Comparison of ENCODE assay signal across 8 mouse cellular contexts in the genomic region with DNA sequence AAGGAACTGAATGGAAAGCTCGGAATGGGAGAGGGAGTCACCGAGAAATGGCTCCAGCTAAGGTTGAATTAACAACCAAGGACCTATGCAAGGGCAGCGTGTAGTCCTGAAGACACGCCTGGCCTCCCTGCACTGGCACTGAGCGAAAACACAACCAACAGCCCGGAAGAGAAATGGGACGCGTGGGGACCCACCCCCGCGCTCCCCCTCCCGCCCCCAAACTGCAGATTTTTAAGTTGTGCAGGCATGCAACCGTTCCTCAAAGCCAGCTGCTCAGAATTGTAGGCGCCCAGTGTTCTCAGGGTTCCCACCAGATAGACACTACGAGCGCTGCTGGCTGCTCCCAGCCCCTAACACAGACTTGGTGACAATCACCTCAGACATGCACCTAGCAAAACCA. TPM values are rescaled to one million over a fixed set of nuclear protein-coding genes. Genes with fewer than 3 reads are reported as not detected.
DNase-seq lines count a peak whose midpoint lies in the region; ATAC-seq and TF ChIP-seq lines count a peak whose summit lies in the region.

A gene (minus strand): TSS at position 42 of the 400 bp plus-strand sequence.

- H3K27me3 ChIP-seq in kidney, embryonic 14.5 days (ENCODE audit: control insufficient read depth, insufficient read depth, low read length): peaks cover 7% of the 10 kb centered on the region; the same call in 1 of the 2 replicates
- peaks cover 36% of the 10 kb centered on the region for H3K27me3 ChIP-seq in G1E (ENCODE audit: insufficient read depth, low read length)
- peaks cover 16% of the 10 kb centered on the region for H3K27me3 ChIP-seq in forebrain, embryonic 16.5 days (replicated peaks; ENCODE audit: control insufficient read depth, insufficient read depth, low read length)
- H3K27me3 ChIP-seq in liver, embryonic 15.5 days: peaks cover 60% of the 10 kb centered on the region

- DNase-seq in kidney, adult 11 months: no peak
- DNase-seq in G1E (ENCODE audit: low spot score): no peak
- no peak for DNase-seq in urinary bladder, postnatal 36 days (ENCODE audit: low spot score in 2 of 2)
- no peak for DNase-seq in adrenal gland, postnatal 4 days (ENCODE audit: low spot score in 2 of 2)
- no peak for DNase-seq in adrenal gland, postnatal 25 days

- no peak within 1 kb of the TSS for H3K27ac ChIP-seq in kidney, embryonic 14.5 days (ENCODE audit: low read depth, low read length)
- no peak within 1 kb of the TSS for H3K27ac ChIP-seq in forebrain, embryonic 16.5 days (ENCODE audit: low read length)
- no peak within 1 kb of the TSS for H3K27ac ChIP-seq in liver, embryonic 15.5 days (replicated peaks)

- no peak for TF ChIP-seq CTCF in G1E (IDR thresholded peaks at IDR 0.05; ENCODE audit: low read depth, low read length)

- H3K4me3 ChIP-seq in kidney, embryonic 14.5 days (ENCODE audit: low read length): peak within 1 kb of the TSS; percentile 64
- peak within 1 kb of the TSS; percentile 61; the same call in 1 of the 2 replicates for H3K4me3 ChIP-seq in G1E (ENCODE audit: low read depth, low read length)
- H3K4me3 ChIP-seq in forebrain, embryonic 16.5 days (replicated peaks; ENCODE audit: low read length): peak within 1 kb of the TSS; percentile 60
- peak within 1 kb of the TSS; percentile 42 for H3K4me3 ChIP-seq in liver, embryonic 15.5 days (replicated peaks)

- H3K4me2 ChIP-seq in kidney, embryonic 14.5 days (replicated peaks; ENCODE audit: low read depth, low read length): peak within 1 kb of the TSS; percentile 93
- peak within 1 kb of the TSS; percentile 69 for H3K4me2 ChIP-seq in forebrain, embryonic 16.5 days (ENCODE audit: low read length)
- H3K4me2 ChIP-seq in liver, embryonic 15.5 days: peak within 1 kb of the TSS; percentile 57

- no peaks in the 10 kb centered on the region for H3K4me1 ChIP-seq in kidney, embryonic 14.5 days (ENCODE audit: control insufficient read depth, insufficient read depth, low read length)
- peaks cover 15% of the 10 kb centered on the region for H3K4me1 ChIP-seq in G1E (ENCODE audit: insufficient read depth, low read depth, low read length)
- peaks cover 20% of the 10 kb centered on the region for H3K4me1 ChIP-seq in forebrain, embryonic 16.5 days (replicated peaks; ENCODE audit: control insufficient read depth, insufficient read depth, low read length)
- no peaks in the 10 kb centered on the region for H3K4me1 ChIP-seq in liver, embryonic 15.5 days (replicated peaks)

- no peaks in the 10 kb centered on the region for H3K9me3 ChIP-seq in kidney, embryonic 14.5 days (ENCODE audit: control insufficient read depth, low read length)
- H3K9me3 ChIP-seq in G1E (replicated peaks): no peaks in the 10 kb centered on the region
- H3K9me3 ChIP-seq in forebrain, embryonic 16.5 days (ENCODE audit: control insufficient read depth, low read length): no peaks in the 10 kb centered on the region
- H3K9me3 ChIP-seq in liver, embryonic 15.5 days (replicated peaks): no peaks in the 10 kb centered on the region

- 15% methylated on average over 15 of the region's 15 CpGs for WGBS in kidney, embryonic 14.5 days
- WGBS in forebrain, embryonic 16.5 days: 22% methylated on average over 15 of the region's 15 CpGs
- whole genome bisulfite sequencing in liver, embryonic 15.5 days (ENCODE audit: insufficient replicate concordance): 24% methylated on average over 15 of the region's 15 CpGs

- H3K36me3 ChIP-seq in kidney, embryonic 14.5 days (ENCODE audit: control insufficient read depth, insufficient read depth, low read length): no peaks in the 10 kb centered on the region
- H3K36me3 ChIP-seq in G1E (replicated peaks): no peaks in the 10 kb centered on the region
- H3K36me3 ChIP-seq in forebrain, embryonic 16.5 days (ENCODE audit: control insufficient read depth, insufficient read depth): no peaks in the 10 kb centered on the region
- H3K36me3 ChIP-seq in liver, embryonic 15.5 days (replicated peaks): no peaks in the 10 kb centered on the region

- peak within 1 kb of the TSS; percentile 58 for H3K9ac ChIP-seq in kidney, embryonic 14.5 days (ENCODE audit: low read depth, low read length)
- peak within 1 kb of the TSS; percentile 60 for H3K9ac ChIP-seq in forebrain, embryonic 16.5 days (replicated peaks; ENCODE audit: low read depth, low read length)
- H3K9ac ChIP-seq in liver, embryonic 15.5 days: no peak within 1 kb of the TSS

- no peak for ATAC-seq in kidney, embryonic 14.5 days (ENCODE audit: low FRiP score, low TSS enrichment)
- no peak for ATAC-seq in G1E (ENCODE audit: extremely low read depth, insufficient number of reproducible peaks, low FRiP score, poor library complexity, severe bottlenecking)
- no peak for ATAC-seq in forebrain, embryonic 16.5 days
- ATAC-seq in liver, embryonic 15.5 days (ENCODE audit: insufficient read depth): no peak

RNA-seq across cellular contexts. Expression of the gene that starts here (rescaled TPM):
- 7.8 and 9.7 TPM in 2 replicates for polyA plus RNA-seq in kidney, embryonic 14.5 days (2014; fragmentation: Nextera tagmentation; extraction: Ambion mirVana)
- total RNA-seq in G1E (2014; fragmentation: Nextera tagmentation) (not detected in 2 replicates), G1E (2017) (0.11 and 0.12 TPM in 2 replicates)
- 0.07 and 0.08 TPM in 2 replicates for polyA plus RNA-seq in G1E (2012)
- polyA plus RNA-seq in forebrain, embryonic 16.5 days (2015; fragmentation: Nextera tagmentation; extraction: Ambion mirVana): 0.39 and 0.83 TPM in 2 replicates
- polyA plus RNA-seq in liver, embryonic 15.5 days (2015; fragmentation: Nextera tagmentation; extraction: Ambion mirVana): 0.07 and 0.13 TPM in 2 replicates
- total RNA-seq in adrenal gland, postnatal 4 days (2021): 1 to 10 TPM; 4.9 to 5.3 TPM
- 2.7 and 2.8 TPM in 2 replicates for total RNA-seq in adrenal gland, postnatal 25 days (2021)
